Mouse (Mus musculus): ENCODE measurements around the gene Rpl26. TPM values are rescaled to one million over a fixed set of nuclear protein-coding genes. Genes with fewer than 3 reads are reported as not detected.

The Rpl26 gene
- polyA plus RNA-seq, 1 experiment from 2014 or later: 889 TPM

DNA sequence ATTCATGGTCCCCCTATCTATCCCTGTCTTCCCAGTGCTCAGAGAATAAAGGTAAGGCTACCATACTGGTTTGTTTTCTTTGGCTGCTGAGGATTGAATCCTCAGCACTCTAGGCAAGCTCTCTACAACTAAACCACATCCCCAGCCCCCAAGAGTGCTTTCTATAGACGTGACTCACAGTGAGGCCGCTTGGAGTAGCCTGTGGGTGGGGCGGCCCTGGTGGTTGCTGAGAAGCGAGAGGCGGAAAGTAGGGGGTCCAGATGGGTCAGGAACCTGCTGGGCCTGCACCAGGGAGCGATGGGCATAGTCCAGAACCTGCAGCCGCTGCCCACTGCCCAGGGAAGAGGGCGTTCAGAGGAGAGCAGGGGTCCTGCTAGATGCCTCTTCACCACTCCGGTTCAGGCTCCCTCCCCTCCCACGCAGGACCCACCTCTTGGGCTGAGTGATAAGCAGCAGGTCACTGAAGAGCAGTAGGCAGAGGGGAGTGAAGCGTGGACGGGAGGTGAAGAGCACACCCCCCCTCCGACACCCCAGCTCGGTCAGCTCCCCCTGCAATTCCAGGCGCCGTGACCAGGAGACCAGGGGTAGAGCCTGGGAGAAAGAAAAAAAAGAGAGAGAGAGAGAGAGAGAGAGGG is 45.5 kb downstream of the Rpl26 start:
- Histone ChIP-seq H3K36me3 (ENCODE audit: control insufficient read depth, insufficient read depth, low read length) (no peaks in the 10 kb centered on the region), H3K9me3 (ENCODE audit: control insufficient read depth, low read length) (no peaks in the 10 kb centered on the region), H3K27ac (ENCODE audit: low read length) (no peak overlapping the region), H3K9ac (ENCODE audit: low read depth, low read length) (peak overlapping the region; percentile 8; the same call in 1 of the 2 replicates), H3K4me2 (ENCODE audit: low read depth, low read length) (0 out of 2 replicates have a peak overlapping the region, but pooled peaks have one; percentile 32), H3K4me3 (ENCODE audit: low read length) (peak overlapping the region; percentile 23; the same call in 1 of the 2 replicates), H3K4me1 (ENCODE audit: control insufficient read depth, insufficient read depth, low read length) (no peaks in the 10 kb centered on the region; the same call in 1 of the 2 replicates), H3K27me3 (replicated peaks; ENCODE audit: control insufficient read depth, insufficient read depth, low read length) (peaks cover 8% of the 10 kb centered on the region; the same call in 1 of the 2 replicates)
- 14% methylated on average over 14 of the region's 16 CpGs for WGBS
- no peak for ATAC-seq

DNA sequence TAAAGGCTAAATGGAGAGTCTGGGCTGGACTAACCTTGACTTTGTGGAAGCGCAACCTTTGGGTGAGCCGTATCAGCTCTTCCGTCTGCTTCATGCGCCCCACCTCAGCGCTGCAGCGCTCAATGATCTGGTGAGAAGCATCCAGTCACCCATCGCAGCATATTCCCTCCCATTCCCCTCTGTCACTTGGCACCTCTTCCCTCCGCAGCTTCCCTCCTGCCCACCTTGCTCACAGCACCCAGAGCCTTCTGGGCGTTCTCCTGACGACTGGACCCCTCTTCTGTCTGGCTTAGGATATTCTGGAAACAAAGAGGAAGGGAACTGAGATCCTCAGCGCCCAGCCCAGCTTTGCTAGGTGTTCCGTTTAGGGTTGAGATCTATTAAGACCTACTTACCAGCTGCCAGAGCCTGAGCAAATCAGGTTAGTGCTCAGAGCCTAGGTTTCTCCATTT is 46.2 kb downstream of the Rpl26 start:
- no peak for ATAC-seq
- H3K4me3 ChIP-seq (ENCODE audit: low read length): no peak overlapping the region

DNA sequence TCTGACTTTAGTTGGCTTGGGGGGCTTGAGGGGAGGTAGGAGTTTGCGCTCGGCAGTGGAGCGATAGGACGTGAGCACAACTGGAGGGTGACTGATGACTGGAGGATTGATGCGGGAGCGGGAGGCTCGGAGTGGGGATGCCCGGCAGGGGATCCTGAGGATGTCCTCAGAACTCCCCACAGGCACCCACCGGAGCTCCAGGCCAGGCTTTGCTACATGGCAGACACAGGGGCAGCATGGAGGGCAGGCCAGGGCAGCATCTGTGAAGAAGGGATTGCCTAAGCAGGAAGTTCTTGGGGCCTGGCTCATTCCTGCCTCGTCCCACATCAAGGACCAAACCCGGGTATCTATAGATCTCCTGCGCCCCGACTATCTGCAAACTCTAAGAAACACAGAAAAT is 52.5 kb downstream of the Rpl26 start:
- ATAC-seq: no peak
- H3K36me3 ChIP-seq (ENCODE audit: control insufficient read depth, insufficient read depth, low read length): no peaks in the 10 kb centered on the region
- peaks cover 33% of the 10 kb centered on the region for H3K27me3 ChIP-seq (replicated peaks; ENCODE audit: control insufficient read depth, insufficient read depth, low read length)
- 17% methylated on average over 13 of the region's 13 CpGs for WGBS
- no peaks in the 10 kb centered on the region for H3K9me3 ChIP-seq (ENCODE audit: control insufficient read depth, low read length)
- H3K4me3 ChIP-seq (ENCODE audit: low read length): peak overlapping the region; percentile 44
- H3K4me2 ChIP-seq (ENCODE audit: low read depth, low read length): peak overlapping the region; percentile 75
- no peak overlapping the region for H3K27ac ChIP-seq (ENCODE audit: low read length)
- H3K9ac ChIP-seq (ENCODE audit: low read depth, low read length): peak overlapping the region; percentile 24; the same call in 1 of the 2 replicates
- H3K4me1 ChIP-seq (ENCODE audit: control insufficient read depth, insufficient read depth, low read length): peaks cover 4% of the 10 kb centered on the region

More for the DNA sequence above, 46.2 kb downstream of the Rpl26 start:
- H3K36me3 ChIP-seq (ENCODE audit: control insufficient read depth, insufficient read depth, low read length): no peaks in the 10 kb centered on the region
- no peak overlapping the region for H3K27ac ChIP-seq (ENCODE audit: low read length)
- H3K27me3 ChIP-seq (replicated peaks; ENCODE audit: control insufficient read depth, insufficient read depth, low read length): peaks cover 10% of the 10 kb centered on the region; the same call in 1 of the 2 replicates
- H3K9ac ChIP-seq (ENCODE audit: low read depth, low read length): no peak overlapping the region
- no peaks in the 10 kb centered on the region; the same call in 1 of the 2 replicates for H3K4me1 ChIP-seq (ENCODE audit: control insufficient read depth, insufficient read depth, low read length)
- H3K4me2 ChIP-seq (ENCODE audit: low read depth, low read length): no peak overlapping the region
- 11% methylated on average over 12 of the region's 12 CpGs for WGBS
- no peaks in the 10 kb centered on the region for H3K9me3 ChIP-seq (ENCODE audit: control insufficient read depth, low read length)

DNA sequence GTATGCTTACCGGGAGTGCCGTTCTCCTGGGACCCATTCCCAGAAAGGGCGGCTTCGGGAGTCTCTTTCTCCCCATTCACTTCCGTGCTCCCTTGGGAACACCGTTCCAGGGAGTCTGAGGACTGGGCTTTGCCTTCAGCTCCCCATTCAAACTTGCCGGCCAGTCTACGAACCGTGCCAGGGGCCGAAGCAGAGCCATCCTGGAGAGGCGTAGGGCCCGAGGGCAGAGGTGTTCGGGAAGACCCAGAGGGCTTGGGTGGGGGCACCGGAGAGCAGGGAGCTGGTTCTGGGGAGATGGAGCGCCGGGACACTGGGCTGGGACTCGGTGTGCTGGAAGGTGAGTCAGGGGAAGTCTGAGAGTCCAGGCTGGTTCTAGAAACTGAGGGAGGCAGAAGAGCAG is 53.0 kb downstream of the Rpl26 start:
- ATAC-seq: no peak
- Histone ChIP-seq H3K9me3 (ENCODE audit: control insufficient read depth, low read length) (no peaks in the 10 kb centered on the region), H3K27ac (ENCODE audit: low read length) (no peak overlapping the region), H3K4me2 (ENCODE audit: low read depth, low read length) (peak overlapping the region; percentile 75), H3K4me3 (ENCODE audit: low read length) (peak overlapping the region; percentile 44), H3K9ac (ENCODE audit: low read depth, low read length) (peak overlapping the region; percentile 65), H3K4me1 (ENCODE audit: control insufficient read depth, insufficient read depth, low read length) (peaks cover 4% of the 10 kb centered on the region), H3K27me3 (replicated peaks; ENCODE audit: control insufficient read depth, insufficient read depth, low read length) (peaks cover 33% of the 10 kb centered on the region), H3K36me3 (ENCODE audit: control insufficient read depth, insufficient read depth, low read length) (no peaks in the 10 kb centered on the region)
- WGBS: 3% methylated on average over 17 of the region's 17 CpGs

DNA sequence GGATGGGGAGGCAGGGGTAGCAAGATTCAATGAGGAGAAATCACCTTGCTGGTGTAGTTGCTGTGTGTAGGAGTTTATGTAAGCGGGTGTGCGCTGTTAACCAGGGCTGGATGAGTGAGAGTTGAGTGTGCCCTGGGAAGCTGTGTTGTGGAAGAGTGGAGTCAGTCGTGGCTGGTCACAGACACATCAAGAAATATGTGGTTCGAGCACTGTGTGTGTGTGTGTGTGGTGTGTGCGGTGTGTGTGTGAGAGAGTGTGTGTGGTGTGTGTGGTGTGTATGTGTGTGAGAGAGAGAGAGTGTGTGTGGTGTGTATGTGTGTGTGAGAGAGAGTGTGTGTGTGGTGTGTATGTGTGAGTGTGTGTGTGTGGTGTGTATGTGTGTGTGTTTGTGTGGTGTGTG is 54.1 kb downstream of the Rpl26 start:
- H3K36me3 ChIP-seq (ENCODE audit: control insufficient read depth, insufficient read depth, low read length): no peaks in the 10 kb centered on the region
- H3K4me3 ChIP-seq (ENCODE audit: low read length): no peak overlapping the region
- 65% methylated on average over 5 of the region's 5 CpGs for WGBS
- peaks cover 30% of the 10 kb centered on the region for H3K27me3 ChIP-seq (replicated peaks; ENCODE audit: control insufficient read depth, insufficient read depth, low read length)
- H3K9me3 ChIP-seq (ENCODE audit: control insufficient read depth, low read length): no peaks in the 10 kb centered on the region
- H3K4me2 ChIP-seq (ENCODE audit: low read depth, low read length): peak overlapping the region; percentile 75
- H3K9ac ChIP-seq (ENCODE audit: low read depth, low read length): no peak overlapping the region
- no peak for ATAC-seq
- H3K4me1 ChIP-seq (ENCODE audit: control insufficient read depth, insufficient read depth, low read length): peaks cover 4% of the 10 kb centered on the region
- H3K27ac ChIP-seq (ENCODE audit: low read length): no peak overlapping the region

DNA sequence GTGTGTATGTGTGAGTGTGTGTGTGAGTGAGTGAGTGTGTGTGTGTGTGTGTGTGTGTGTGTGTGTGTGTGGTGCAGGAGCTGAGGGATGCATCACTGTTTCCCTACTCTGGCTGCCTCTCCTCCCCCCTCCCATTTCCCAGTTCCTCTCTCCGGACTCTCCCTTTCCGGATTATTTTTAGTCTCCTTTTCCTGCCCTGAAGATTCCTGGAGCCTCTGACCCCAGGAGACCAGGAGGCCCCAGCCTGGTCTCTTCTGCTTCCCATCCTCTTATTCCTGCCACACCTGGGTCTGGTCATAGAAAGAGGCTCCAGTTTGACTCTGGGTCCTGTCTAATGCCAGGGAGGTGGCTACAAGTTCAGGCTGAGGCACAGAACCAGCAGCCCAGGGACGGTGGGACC is 54.7 kb downstream of the Rpl26 start:
- ATAC-seq: no peak
- Histone ChIP-seq H3K4me1 (ENCODE audit: control insufficient read depth, insufficient read depth, low read length) (peaks cover 4% of the 10 kb centered on the region), H3K27ac (ENCODE audit: low read length) (no peak overlapping the region), H3K9ac (ENCODE audit: low read depth, low read length) (no peak overlapping the region), H3K36me3 (ENCODE audit: control insufficient read depth, insufficient read depth, low read length) (no peaks in the 10 kb centered on the region), H3K4me2 (ENCODE audit: low read depth, low read length) (no peak overlapping the region), H3K9me3 (ENCODE audit: control insufficient read depth, low read length) (no peaks in the 10 kb centered on the region), H3K4me3 (ENCODE audit: low read length) (0 out of 2 replicates have a peak overlapping the region, but pooled peaks have one; percentile 19), H3K27me3 (replicated peaks; ENCODE audit: control insufficient read depth, insufficient read depth, low read length) (peaks cover 28% of the 10 kb centered on the region)
- WGBS: 38% methylated on average over 3 of the region's 3 CpGs

Other genes starting within 250 kb of the Rpl26 start
- gene Myh10, start 210.0 kb upstream of the Rpl26 start, polyA plus RNA-seq (2015; fragmentation: Nextera tagmentation; extraction: Ambion mirVana): 49.5 and 50.1 TPM in 2 replicates
- 70.4 and 73.6 TPM in 2 replicates for gene Ndel1, start 29.7 kb upstream of the Rpl26 start, polyA plus RNA-seq (2015; fragmentation: Nextera tagmentation; extraction: Ambion mirVana)
- 0.34 and 0.54 TPM in 2 replicates for gene Rnf222, start 13.0 kb upstream of the Rpl26 start, polyA plus RNA-seq (2015; fragmentation: Nextera tagmentation; extraction: Ambion mirVana)
- gene Odf4, start 25.5 kb downstream of the Rpl26 start, polyA plus RNA-seq (2015; fragmentation: Nextera tagmentation; extraction: Ambion mirVana): not detected in 2 replicates
- 8.3 and 9.0 TPM in 2 replicates for gene Arhgef15, start 55.9 kb downstream of the Rpl26 start, polyA plus RNA-seq (2015; fragmentation: Nextera tagmentation; extraction: Ambion mirVana)
- gene Slc25a35, start 66.5 kb downstream of the Rpl26 start, polyA plus RNA-seq (2015; fragmentation: Nextera tagmentation; extraction: Ambion mirVana): 3.5 and 3.8 TPM in 2 replicates
- 48.2 and 56.7 TPM in 2 replicates for gene Rangrf, start 73.6 kb downstream of the Rpl26 start, polyA plus RNA-seq (2015; fragmentation: Nextera tagmentation; extraction: Ambion mirVana)
- gene Pfas, start 106.9 kb downstream of the Rpl26 start, polyA plus RNA-seq (2015; fragmentation: Nextera tagmentation; extraction: Ambion mirVana): 20.5 and 22.5 TPM in 2 replicates
- 36.8 and 38.5 TPM in 2 replicates for gene Ctc1, start 114.3 kb downstream of the Rpl26 start, polyA plus RNA-seq (2015; fragmentation: Nextera tagmentation; extraction: Ambion mirVana)
- gene Aurkb, start 144.1 kb downstream of the Rpl26 start, polyA plus RNA-seq (2015; fragmentation: Nextera tagmentation; extraction: Ambion mirVana): 114 and 139 TPM in 2 replicates
- 8.0 and 8.6 TPM in 2 replicates for gene Borcs6, start 158.1 kb downstream of the Rpl26 start, polyA plus RNA-seq (2015; fragmentation: Nextera tagmentation; extraction: Ambion mirVana)
- 38.6 and 44.8 TPM in 2 replicates for gene Tmem107, start 169.2 kb downstream of the Rpl26 start, polyA plus RNA-seq (2015; fragmentation: Nextera tagmentation; extraction: Ambion mirVana)
- gene Vamp2, start 186.9 kb downstream of the Rpl26 start, polyA plus RNA-seq (2015; fragmentation: Nextera tagmentation; extraction: Ambion mirVana): 65.8 TPM in 2 replicates
- gene Per1, start 193.6 kb downstream of the Rpl26 start, polyA plus RNA-seq (2015; fragmentation: Nextera tagmentation; extraction: Ambion mirVana): 13.6 and 13.7 TPM in 2 replicates
- 0.29 and 0.33 TPM in 2 replicates for gene Hes7, start 218.8 kb downstream of the Rpl26 start, polyA plus RNA-seq (2015; fragmentation: Nextera tagmentation; extraction: Ambion mirVana)
- gene 9130213A22Rik, start 221.0 kb downstream of the Rpl26 start, polyA plus RNA-seq (2015; fragmentation: Nextera tagmentation; extraction: Ambion mirVana): 0.11 and 0.29 TPM in 2 replicates
- 0.31 and 0.45 TPM in 2 replicates for gene Aloxe3, start 224.3 kb downstream of the Rpl26 start, polyA plus RNA-seq (2015; fragmentation: Nextera tagmentation; extraction: Ambion mirVana)